Mouse (Mus musculus): ENCODE data around the gene Ngrn.

DNA sequence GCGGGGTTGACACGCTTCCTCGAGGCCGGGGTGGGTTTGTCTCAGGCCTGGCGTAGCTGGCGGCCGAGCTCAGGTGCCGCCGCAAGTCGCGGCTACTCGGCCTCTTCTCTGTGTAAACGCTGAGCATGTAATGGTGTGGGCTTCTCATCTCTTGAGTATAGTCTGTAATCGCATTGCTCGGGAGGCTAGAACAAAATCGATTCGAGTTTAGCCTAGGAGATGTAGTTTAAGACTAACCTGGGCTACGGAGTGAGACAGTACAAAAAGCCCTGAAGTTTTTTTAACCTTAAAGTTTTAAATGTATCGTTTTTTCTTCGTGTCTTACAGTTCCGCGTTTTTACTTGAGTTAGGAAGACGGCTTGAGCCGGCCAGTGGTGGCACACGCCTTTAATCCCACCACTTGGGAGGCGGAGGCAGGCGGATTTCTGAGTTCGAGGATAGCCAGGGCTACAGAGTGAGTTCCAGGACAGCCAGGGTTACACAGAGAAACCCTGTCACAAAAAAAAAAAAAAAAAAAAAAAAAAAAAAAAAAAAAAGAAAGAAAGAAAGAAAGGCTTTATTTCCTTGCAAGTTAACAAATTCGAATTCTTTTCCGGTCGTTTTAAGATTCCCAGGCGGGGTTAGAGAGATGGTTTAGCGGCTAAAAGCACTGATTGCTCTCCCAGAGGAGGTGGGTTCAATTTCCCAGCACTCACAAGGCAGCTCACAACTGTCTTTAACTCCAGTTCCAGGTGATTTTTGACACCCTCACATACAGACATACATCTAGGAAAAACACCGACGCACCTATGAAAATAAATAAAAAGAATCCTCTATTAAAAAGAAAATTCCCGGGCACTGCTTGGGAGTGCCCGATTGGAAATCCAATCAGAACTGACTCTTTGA lies 34.0 kb downstream of the Ngrn start:
- no peak for TF ChIP-seq POLR2A (IDR thresholded peaks at IDR 0.05; ENCODE audit: low read depth, low read length)
- no peak for TF ChIP-seq JUND (conservative IDR thresholded peaks at IDR 0.05; ENCODE audit: low read depth, low read length)
